Mouse (Mus musculus) stomach, postnatal 0 days (tissue): ENCODE data around the gene Frmd6.

Experiments used
- CTCF ChIP-seq: IDR thresholded peaks from 2 replicates; pipeline ENCODE4 v1.5.1; 2016; ENCODE audit warnings: antibody characterized with exemption, low read depth, mild to moderate bottlenecking, moderate library complexity
- EP300 ChIP-seq: optimal IDR thresholded peaks from 2 replicates; pipeline ENCODE3; 2016; ENCODE audit warnings: antibody characterized with exemption

GRCm38 (mm10) chr12:70881854-70882253 lies 56.5 kb downstream of the Frmd6 start:
- no peak for TF ChIP-seq EP300
- TF ChIP-seq CTCF = no peak
